Mouse (Mus musculus) heart, adult 2 months (tissue): ENCODE data around the gene 1700012B09Rik.

Experiments used
- CTCF ChIP-seq: fragments of 200-600 bp; IDR thresholded peaks from 2 replicates; pipeline ENCODE4 v1.8.1; 2022; ENCODE audit warnings: antibody characterized with exemption, mild to moderate bottlenecking, moderate library complexity
- EP300 ChIP-seq: fragments of 200-500 bp; IDR thresholded peaks from 2 replicates; pipeline ENCODE4 v1.6.1; 2011; ENCODE audit warnings: low read depth, low read length, control low read depth; ENCODE audit not compliant: insufficient read depth
- POLR2A ChIP-seq: fragments of 200-500 bp; IDR thresholded peaks from 2 replicates; pipeline ENCODE4 v1.6.1; 2011; ENCODE audit warnings: mild to moderate bottlenecking, low read depth, low read length, control low read depth; ENCODE audit not compliant: insufficient read depth

DNA sequence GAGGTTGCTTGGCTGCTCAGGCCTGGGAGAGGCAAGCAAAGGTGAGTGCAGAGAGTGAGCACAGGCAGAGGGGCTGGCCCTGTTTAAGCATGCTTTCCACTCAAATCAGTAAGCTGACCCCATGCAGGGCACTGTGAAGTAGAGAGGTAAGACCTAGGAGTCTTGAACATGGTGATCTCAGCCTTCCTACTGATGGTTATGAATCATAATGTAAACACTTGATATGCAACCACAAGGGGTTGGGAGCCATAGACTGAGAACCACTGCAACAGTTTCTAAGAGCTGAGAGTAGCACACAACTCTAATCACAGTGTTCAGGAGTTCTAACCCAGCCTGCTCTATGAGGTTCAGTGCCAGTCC lies 52.5 kb downstream of the 1700012B09Rik start:
- TF ChIP-seq EP300 (no peak), POLR2A (no peak), CTCF (no peak)
